Mouse (Mus musculus): Measurements from ENCODE around the gene Olfr1260.

Gene Olfr1260
- long read RNA-seq, experiment 1 = 0 reads
- long read RNA-seq, experiment 2 = 0 reads

DNA sequence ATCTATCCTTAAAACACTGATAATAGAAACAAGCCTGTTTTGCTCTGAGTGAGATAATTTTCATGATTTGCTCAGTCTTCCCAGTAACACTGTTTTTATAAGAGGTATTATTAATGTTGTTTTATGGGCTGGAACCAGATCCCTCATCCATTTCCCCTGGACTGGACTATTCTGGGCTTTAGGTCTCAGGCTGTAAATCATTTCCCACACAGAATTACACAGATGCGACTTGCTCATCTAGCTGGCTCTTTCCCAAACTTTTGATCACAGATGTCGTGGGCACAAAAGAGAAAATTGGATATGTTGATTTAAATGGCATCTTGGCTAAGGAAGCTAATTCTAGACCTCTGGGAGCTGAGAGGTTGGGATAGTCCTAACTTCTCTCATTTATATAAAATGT, at the start of gene Olfr1260:
TSS of gene Olfr1260 (plus strand) at position 157 of the 400 bp plus-strand sequence.
- intact Hi-C loops (cut with DNase I) = no loop called here

- intact Hi-C loops (cut with DNase I) = no loop called here
Measured at GRCm38 (mm10) chr2:89927009-89927408, 47.1 kb upstream of the Olfr1260 start, which contains the start of gene Olfr1258. Olfr1258 (plus strand) TSS chr2:89927309.

- intact Hi-C loops (cut with DNase I) = no loop called here
Measured at GRCm38 (mm10) chr2:89948564-89948963, 25.6 kb upstream of the Olfr1260 start, which contains the start of gene Olfr1259. Olfr1259 (minus strand) TSS chr2:89948664.

- intact Hi-C loops (cut with DNase I) = no loop called here
Measured at GRCm38 (mm10) chr2:89977709-89978108, 3.6 kb downstream of the Olfr1260 start.

DNA sequence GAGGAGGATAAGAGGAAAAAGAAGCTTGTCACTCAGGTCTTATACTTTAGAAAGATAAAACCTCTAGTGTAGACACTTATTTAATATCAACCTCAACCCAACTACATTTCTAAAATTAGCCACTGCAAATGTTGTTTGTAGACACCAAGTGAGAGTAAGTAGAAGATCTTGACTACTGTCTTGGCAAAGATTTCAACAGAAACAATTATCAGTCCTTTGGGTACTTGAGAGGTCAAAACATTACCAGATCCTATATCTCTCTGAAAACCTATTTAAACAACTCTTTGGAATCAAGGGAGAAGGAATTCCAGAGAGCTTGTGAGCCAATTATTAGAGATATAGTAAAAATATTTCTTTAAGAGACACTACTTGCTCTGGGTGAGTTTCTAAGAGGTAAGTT, 16.8 kb downstream of the Olfr1260 start, which contains the start of gene Olfr1261:
TSS of gene Olfr1261 (plus strand) at position 301 of the 400 bp plus-strand sequence.
- intact Hi-C loops (cut with DNase I) = no loop called here

DNA sequence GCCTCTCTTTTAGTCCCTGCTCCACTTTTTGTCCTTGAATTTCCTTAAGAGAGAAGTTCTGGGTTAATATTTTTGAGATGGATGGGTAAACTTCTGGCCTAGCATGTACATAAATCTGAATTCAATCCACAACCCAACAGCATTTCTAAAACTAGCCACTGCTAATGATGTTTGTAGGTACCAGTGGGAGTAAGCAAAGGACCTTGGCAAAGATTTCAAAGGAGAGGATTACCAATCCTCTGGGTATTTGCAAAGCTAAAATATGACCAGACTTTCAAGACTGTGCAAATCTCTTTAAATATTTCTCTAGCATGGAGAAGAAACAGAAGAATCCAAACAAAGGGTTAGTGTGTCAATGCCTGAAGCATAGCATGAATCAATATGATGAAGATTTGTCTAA, 25.7 kb downstream of the Olfr1260 start, which contains the start of gene Olfr1262:
TSS of gene Olfr1262 (plus strand) at position 301 of the 400 bp plus-strand sequence.
- intact Hi-C loops (cut with DNase I) = no loop called here

DNA sequence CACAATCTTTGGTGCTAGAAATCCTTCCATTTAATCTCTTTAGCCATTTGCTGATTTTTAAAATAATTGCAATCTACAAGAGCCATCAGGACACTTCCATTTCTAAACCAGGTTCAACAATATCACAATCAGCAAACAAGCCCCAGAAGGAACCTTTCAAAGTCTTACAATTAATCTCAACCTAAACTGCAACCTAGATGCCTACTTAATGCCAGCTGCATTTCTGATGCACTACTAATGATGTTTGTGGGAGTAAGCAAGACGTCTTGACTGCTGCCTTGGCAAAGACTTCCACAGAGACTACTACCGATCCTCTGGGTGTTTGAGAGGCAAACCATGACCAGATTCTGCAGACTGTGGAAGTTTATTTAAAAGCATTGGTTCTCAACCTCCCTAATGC, 37.7 kb downstream of the Olfr1260 start, which contains the start of gene Olfr1263:
TSS of gene Olfr1263 (plus strand) at position 301 of the 400 bp plus-strand sequence.
- intact Hi-C loops (cut with DNase I) = no loop called here

DNA sequence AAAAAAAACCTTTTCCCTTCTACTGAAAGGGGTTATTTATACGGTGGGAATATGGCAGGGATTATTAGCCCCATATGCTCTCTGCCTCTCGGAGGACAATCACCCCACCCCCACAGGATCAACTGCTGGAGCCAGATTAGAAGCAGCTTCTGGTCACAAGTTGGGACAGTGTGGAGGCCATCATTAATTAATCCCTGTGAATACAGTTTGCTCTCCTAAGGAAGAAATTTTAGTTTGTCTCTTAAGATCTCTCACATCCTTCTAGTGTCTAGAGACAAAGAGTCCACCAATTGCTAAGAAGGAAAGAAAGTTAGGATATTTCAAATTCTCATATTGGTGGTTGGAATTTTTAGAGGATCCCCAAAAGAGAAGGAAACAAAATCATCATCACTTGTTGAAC, 51.3 kb downstream of the Olfr1260 start, which contains the start of gene Olfr1264:
TSS of gene Olfr1264 (minus strand) at position 101 of the 400 bp plus-strand sequence.
- intact Hi-C loops (cut with DNase I) = no loop called here
